Mouse (Mus musculus): ENCODE results near the gene Neu4.

DNA sequence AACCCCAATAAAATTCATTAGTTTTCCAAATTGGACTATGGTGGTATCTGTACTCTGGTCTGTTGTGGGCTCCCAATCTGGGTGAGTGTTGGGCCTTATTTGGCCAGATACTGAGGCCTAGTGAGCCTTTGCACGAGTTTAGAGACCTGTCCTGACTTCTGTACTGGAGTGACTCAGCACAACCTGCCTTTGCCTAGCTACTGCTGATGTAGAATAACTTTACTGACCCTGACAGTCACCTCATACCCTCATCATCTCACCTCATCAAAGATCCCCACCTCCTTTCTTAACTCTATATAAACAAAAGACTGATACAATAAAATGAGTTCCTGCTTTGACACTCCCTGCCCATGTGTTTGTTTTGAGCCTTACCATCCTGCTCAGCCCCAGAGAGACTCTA, 56.5 kb downstream of the Neu4 start:
- TF ChIP-seq CTCF (IDR thresholded peaks at IDR 0.05) (no peak), EP300 (IDR thresholded peaks at IDR 0.05) (no peak)
